Mouse (Mus musculus) heart, embryonic 16.5 days (tissue): ENCODE measurements at regions not wholly inside any gene's neighbourhood (a gene's known extent, or its start where the extent isn't known, plus 50 kb on each side); places are given as distances from the start of the nearest gene placed in this dataset.

Experiments used
- ATAC-seq: fragments of 200-750 bp; cut with Nextera tagmentation; replicated peaks from 2 replicates; pipeline ENCODE4 v1.8.0; 2017; ENCODE audit warnings: moderate number of reproducible peaks; ENCODE audit not compliant: insufficient read depth, low FRiP score; ENCODE audit errors: extremely low read depth
- H3K27ac ChIP-seq: fragments of 300-500 bp; sonication (generic); 2 replicates; pipeline ENCODE4 v1.5.1; 2014; ENCODE audit warnings: mild to moderate bottlenecking, low read length, control low read depth, moderate library complexity
- H3K27me3 ChIP-seq: fragments of 300-500 bp; sonication (generic); 2 replicates; pipeline ENCODE4 v1.6.1; 2014; ENCODE audit warnings: low read length, mixed read lengths; ENCODE audit not compliant: control insufficient read depth, insufficient read depth
- H3K36me3 ChIP-seq: fragments of 300-500 bp; sonication (generic); 2 replicates; pipeline ENCODE4 v1.6.1; 2014; ENCODE audit not compliant: control insufficient read depth, insufficient read depth
- H3K4me1 ChIP-seq: fragments of 300-500 bp; sonication (generic); 2 replicates; pipeline ENCODE4 v1.6.1; 2014; ENCODE audit warnings: low read length, mixed read lengths; ENCODE audit not compliant: control insufficient read depth, insufficient read depth
- H3K4me2 ChIP-seq: fragments of 300-500 bp; sonication (generic); 2 replicates; pipeline ENCODE4 v1.6.1; 2014; ENCODE audit warnings: low read depth, mild to moderate bottlenecking, control low read depth, low read length
- H3K4me3 ChIP-seq: fragments of 300-500 bp; sonication (generic); 2 replicates; pipeline ENCODE4 v1.5.1; 2014; ENCODE audit warnings: mild to moderate bottlenecking, control low read depth, low read length
- H3K9ac ChIP-seq: fragments of 300-500 bp; sonication (generic); 2 replicates; pipeline ENCODE4 v1.6.1; 2014; ENCODE audit warnings: low read length, control low read depth
- H3K9me3 ChIP-seq: fragments of 300-500 bp; sonication (generic); replicated peaks from 2 replicates; pipeline ENCODE4 v1.6.1; 2016; ENCODE audit warnings: low read length; ENCODE audit not compliant: control insufficient read depth
- WGBS: fragments of 180-500 bp; shearing (Covaris S2); extraction: QIAGEN DNeasy Blood & Tissue Kit; methylation state at CpG from one replicate; pipeline ENCODE4 v1.1.7; 2014; 5-methylcytosine and 5-hydroxymethylcytosine counted together

DNA sequence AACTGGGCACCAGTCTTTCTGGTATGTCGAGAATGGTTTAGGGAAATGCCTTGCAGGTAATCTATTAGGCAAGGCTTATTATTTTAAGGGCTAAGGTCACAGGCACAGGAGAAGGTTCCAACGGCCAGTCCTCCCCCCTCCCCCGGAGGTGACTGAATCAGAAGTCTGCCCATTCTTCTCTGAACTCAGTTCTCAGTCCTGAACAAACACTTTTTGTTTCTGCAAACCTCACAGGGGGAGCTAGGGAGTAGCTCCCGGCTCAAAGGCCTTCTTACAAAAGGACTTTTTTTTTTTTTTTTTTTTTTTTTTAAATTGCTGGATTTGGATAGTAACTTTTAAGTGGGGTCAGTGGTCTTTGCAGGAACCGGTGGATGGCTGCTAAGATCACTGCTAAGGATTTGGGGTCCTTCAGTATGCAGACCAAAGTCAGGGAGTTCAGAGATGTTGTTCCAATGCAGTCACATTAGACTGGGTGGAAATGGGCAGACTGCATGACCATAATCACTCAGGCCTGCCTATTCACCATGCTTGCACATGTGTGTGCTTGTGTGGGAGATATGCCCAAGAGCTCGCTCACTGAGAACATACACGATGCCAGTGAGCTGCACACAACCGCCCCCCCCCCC is 467.1 kb downstream of the Vrk1 start:
- Histone ChIP-seq H3K36me3 (no peaks in the 10 kb centered on the region), H3K9ac (no peak overlapping the region), H3K27me3 (peaks cover 51% of the 10 kb centered on the region), H3K9me3 (no peaks in the 10 kb centered on the region), H3K4me2 (no peak overlapping the region), H3K4me1 (0 out of 2 replicates have a peak, but pooled peaks cover 3% of the 10 kb centered on the region), H3K4me3 (no peak overlapping the region), H3K27ac (no peak overlapping the region)
- 28% methylated on average over 8 of the region's 8 CpGs for WGBS
- ATAC-seq, result no peak

DNA sequence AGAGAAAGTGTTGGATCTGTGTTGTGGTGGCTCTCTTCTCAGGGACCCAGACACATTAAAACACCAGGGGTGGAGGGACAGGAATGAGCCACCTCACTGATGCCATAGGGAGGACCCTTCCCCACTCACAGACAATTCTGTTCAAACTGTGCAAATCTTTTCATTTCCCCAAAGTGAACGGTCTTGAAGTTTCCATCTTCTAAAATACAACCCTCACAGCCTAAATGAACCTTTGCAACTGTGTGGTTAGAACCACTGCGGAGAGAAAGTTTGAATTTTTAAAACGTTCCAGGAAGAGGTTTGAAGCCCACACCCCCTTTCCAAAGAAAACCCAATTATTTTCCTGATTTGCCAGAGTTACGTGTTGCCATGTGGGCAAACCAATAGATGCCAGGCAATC is 467.7 kb downstream of the Vrk1 start:
- Histone ChIP-seq H3K4me2 (no peak overlapping the region), H3K4me1 (0 out of 2 replicates have a peak, but pooled peaks cover 3% of the 10 kb centered on the region), H3K4me3 (no peak overlapping the region), H3K27me3 (peaks cover 51% of the 10 kb centered on the region), H3K9ac (no peak overlapping the region), H3K9me3 (no peaks in the 10 kb centered on the region), H3K36me3 (no peaks in the 10 kb centered on the region), H3K27ac (no peak overlapping the region)
- WGBS, result 37% methylated on average over 4 of the region's 4 CpGs
- ATAC-seq, result no peak

DNA sequence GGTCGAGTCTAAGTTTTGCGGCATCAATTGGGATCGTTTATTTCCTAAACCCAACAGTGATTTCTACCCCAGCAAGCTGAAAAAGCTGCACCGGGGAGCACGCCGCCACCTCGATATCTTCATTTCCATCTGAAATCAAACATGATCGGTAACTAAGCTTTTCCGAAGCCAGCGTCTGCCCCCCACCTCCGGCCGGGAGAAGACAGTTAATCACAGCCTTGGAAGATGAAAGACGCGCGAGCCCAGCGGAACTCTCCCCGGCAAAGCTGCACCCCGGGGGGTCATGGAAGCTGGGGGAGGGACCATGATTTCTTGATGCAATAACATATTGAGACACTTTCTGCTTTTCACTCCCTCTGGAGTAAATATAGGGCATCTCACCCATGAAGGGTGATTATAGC is 468.4 kb downstream of the Vrk1 start:
- H3K9me3 ChIP-seq, result no peaks in the 10 kb centered on the region
- no peak overlapping the region for H3K4me3 ChIP-seq
- H3K9ac ChIP-seq, result no peak overlapping the region
- no peak overlapping the region for H3K4me2 ChIP-seq
- 1% methylated on average over 18 of the region's 18 CpGs for WGBS
- H3K36me3 ChIP-seq, result no peaks in the 10 kb centered on the region
- no peak for ATAC-seq
- H3K4me1 ChIP-seq, result 0 out of 2 replicates have a peak, but pooled peaks cover 3% of the 10 kb centered on the region
- peaks cover 51% of the 10 kb centered on the region for H3K27me3 ChIP-seq
- no peak overlapping the region for H3K27ac ChIP-seq

DNA sequence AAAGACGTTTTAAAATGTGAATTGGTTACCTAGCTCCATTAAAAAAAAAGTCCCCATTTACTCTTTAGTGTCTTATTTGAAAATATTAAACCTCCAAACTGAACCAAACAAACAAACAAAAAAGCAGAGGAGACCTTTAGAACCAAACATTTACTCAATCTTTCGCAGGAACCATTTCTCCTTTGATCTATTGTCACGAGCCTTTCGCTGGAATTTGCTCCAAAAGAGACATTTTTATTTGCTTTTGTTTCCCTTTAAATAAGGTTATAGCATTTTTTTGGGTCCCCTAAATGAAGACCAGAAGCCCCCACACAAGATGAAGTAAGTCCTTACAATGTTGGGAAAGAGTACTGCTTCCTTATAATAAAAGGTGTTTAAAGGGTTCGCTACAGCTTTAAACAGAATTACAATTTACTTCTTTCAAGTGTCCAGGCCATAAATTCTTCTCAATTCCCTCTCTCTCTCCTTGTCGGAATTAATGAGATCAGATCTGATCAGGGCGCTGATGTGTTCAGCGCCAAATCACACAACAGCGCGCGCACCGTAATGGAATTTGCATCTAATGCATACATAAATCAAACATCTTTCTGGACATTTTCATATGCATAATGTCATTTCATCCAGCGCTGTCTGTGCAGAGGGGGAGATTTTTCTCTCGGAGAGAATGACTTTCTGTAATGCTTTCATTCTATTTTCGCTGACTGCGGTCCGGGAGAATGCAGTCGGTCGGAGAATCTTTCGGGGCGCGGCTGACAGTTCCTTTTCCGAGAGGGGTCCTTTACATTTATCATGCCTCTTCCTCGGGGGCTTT is 469.2 kb downstream of the Vrk1 start:
- WGBS, result 3% methylated on average over 24 of the region's 24 CpGs
- H3K9me3 ChIP-seq, result no peaks in the 10 kb centered on the region
- H3K27ac ChIP-seq, result no peak overlapping the region
- no peak overlapping the region for H3K9ac ChIP-seq
- no peak for ATAC-seq
- H3K4me3 ChIP-seq, result peak overlapping the region; percentile 36
- no peaks in the 10 kb centered on the region for H3K36me3 ChIP-seq
- peak overlapping the region; percentile 43 for H3K4me2 ChIP-seq
- 0 out of 2 replicates have a peak, but pooled peaks cover 3% of the 10 kb centered on the region for H3K4me1 ChIP-seq
- peaks cover 51% of the 10 kb centered on the region for H3K27me3 ChIP-seq

DNA sequence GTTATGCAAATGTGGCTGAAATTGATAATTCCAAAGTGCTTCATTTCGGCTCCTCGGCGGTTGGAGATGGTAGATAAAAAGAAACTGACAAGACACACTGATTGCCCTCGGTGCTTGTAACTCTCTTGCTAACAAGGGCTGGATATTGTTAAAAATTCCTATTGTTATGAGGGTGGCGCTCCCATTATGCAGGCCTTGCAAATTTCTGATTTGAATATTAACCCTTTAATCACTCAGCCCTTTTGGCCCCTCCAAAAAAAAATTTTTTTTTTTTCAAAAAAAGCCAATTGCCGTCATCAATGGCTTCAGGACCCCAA is 469.8 kb downstream of the Vrk1 start:
- Histone ChIP-seq H3K9me3 (no peaks in the 10 kb centered on the region), H3K9ac (no peak overlapping the region), H3K4me3 (peak overlapping the region; percentile 36), H3K4me1 (no peaks in the 10 kb centered on the region), H3K27ac (no peak overlapping the region), H3K36me3 (no peaks in the 10 kb centered on the region), H3K4me2 (peak overlapping the region; percentile 43), H3K27me3 (peaks cover 51% of the 10 kb centered on the region)
- ATAC-seq, result no peak
- WGBS, result 14% methylated on average over 6 of the region's 6 CpGs

DNA sequence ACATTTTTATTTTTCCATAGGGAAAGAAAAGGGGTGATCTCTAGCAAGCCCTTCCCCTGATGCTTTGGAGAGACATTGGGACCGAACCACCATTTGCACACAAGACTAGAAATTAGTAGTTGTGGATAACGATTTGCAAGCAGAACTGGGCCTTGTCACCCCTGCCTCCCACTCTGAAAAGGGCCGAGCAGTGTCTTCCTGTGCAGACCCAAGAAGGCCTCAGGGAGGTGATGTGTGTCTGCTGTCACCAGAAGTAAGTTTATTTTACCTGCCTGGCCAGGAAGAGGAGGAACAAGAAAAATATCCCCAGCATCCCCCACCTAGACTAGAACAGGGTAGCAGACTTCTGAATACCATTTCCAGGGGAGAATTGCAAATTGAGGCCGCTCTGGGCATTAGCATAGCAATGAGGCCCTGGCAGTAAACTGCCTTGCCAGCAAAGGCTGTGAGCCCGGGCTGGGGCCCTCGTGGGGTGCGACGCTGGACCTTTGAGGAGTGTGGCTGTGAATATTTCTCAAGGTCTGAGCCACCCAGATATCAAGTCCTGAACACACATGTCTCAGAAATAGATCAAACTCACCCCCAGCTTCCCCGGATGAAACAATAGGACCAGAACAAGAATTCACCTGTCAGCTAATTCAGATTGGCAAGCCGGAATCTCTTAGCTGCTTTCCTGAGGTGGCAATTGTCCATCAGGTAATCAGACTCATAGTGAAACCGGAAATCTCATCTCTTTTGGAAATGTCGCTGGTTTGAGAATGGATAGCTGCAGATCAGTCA is 470.4 kb downstream of the Vrk1 start:
- Histone ChIP-seq H3K4me3 (no peak overlapping the region), H3K4me1 (no peaks in the 10 kb centered on the region), H3K36me3 (no peaks in the 10 kb centered on the region), H3K9me3 (no peaks in the 10 kb centered on the region), H3K27me3 (peaks cover 47% of the 10 kb centered on the region), H3K9ac (no peak overlapping the region), H3K27ac (no peak overlapping the region), H3K4me2 (no peak overlapping the region)
- no peak for ATAC-seq
- WGBS, result 48% methylated on average over 12 of the region's 12 CpGs

DNA sequence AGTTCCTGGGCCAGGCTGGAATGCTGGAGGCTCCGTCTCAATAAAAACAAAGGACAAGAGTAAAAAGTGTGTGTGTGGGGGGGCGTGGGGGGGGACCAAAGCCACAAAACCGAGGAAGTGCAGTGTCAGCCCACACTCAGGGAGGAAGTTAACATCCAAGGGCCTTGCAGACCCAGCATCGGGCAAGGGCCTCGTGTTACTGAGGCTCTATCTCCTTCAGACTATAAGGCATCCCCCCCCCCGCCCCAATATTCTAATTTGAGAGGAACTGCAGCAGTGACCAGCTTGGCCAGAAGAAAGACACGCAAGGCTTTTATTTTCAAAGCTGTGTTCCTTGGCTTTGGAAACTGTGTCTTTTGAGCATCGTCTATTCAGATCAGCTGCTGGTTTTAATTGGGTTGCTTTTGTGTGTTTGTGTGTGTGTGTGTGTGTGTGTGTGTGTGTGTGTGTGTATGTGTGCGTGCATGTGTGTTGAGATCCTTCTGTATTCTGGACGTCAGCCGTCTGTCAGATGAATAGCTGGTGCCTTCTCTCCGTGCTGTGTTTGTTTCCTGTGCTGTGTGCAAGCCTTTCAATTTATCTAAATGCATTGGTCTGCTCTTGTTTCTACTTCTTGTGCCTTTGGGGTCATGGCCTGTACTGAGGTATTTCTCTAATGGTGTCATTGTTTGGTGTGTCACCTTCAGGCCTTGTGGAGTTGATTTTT is 491.7 kb downstream of the Vrk1 start:
- H3K4me2 ChIP-seq, result no peak overlapping the region
- H3K36me3 ChIP-seq, result no peaks in the 10 kb centered on the region
- H3K4me3 ChIP-seq, result no peak overlapping the region
- H3K9ac ChIP-seq, result no peak overlapping the region
- H3K27me3 ChIP-seq, result no peaks in the 10 kb centered on the region
- H3K9me3 ChIP-seq, result no peaks in the 10 kb centered on the region
- no peaks in the 10 kb centered on the region for H3K4me1 ChIP-seq
- WGBS, result 51% methylated on average over 12 of the region's 12 CpGs
- no peak for ATAC-seq
- no peak overlapping the region for H3K27ac ChIP-seq

DNA sequence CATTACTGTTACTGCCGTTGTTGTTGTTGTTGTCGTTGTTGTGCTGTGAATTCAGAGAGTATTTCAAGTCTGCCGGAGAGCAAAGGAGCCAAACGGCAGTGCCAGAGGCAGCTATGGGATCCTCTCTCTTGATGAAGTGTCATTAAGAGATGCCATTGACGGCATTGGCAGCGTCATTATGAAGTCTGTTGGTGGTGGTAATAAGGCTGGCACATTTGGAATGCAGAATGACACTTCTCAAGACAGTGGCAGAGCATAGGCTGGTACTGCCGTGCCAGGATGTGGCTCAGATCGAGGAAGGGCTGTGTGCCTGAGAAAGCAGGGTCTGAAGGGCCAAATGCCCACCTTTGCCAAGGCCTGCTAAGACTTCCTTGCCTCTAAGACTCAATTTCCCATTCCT is 494.3 kb downstream of the Vrk1 start:
- no peak for ATAC-seq
- Histone ChIP-seq H3K9me3 (no peaks in the 10 kb centered on the region), H3K36me3 (no peaks in the 10 kb centered on the region), H3K4me3 (no peak overlapping the region), H3K9ac (no peak overlapping the region), H3K27me3 (no peaks in the 10 kb centered on the region), H3K27ac (no peak overlapping the region), H3K4me1 (no peaks in the 10 kb centered on the region), H3K4me2 (no peak overlapping the region)
- WGBS, result 84% methylated on average over 8 of the region's 8 CpGs
